Mouse (Mus musculus) neural tube, embryonic 14.5 days (tissue): Measurements from ENCODE around the gene Rp9. TPM values are rescaled to one million over a fixed set of nuclear protein-coding genes. Genes with fewer than 3 reads are reported as not detected.

Experiments
- ATAC-seq: fragments of 200-750 bp; cut with Nextera tagmentation; 2 replicates; pipeline ENCODE4 v1.8.0; 2017; ENCODE audit warnings: low read depth, mild to moderate bottlenecking, moderate TSS enrichment, moderate library complexity
- H3K27ac ChIP-seq: fragments of 300-500 bp; sonication (generic); 2 replicates; pipeline ENCODE4 v1.5.1; 2014; ENCODE audit warnings: low read depth, mild to moderate bottlenecking, control low read depth, low read length, moderate library complexity, mixed read lengths
- H3K27me3 ChIP-seq: fragments of 300-500 bp; sonication (generic); 2 replicates; pipeline ENCODE4 v1.6.1; 2014; ENCODE audit warnings: low read length; ENCODE audit not compliant: control insufficient read depth, insufficient read depth
- H3K36me3 ChIP-seq: fragments of 300-500 bp; sonication (generic); 2 replicates; pipeline ENCODE4 v1.6.1; 2014; ENCODE audit warnings: low read length, mixed read lengths; ENCODE audit not compliant: control insufficient read depth, insufficient read depth
- H3K4me1 ChIP-seq: fragments of 300-500 bp; sonication (generic); 2 replicates; pipeline ENCODE4 v1.6.1; 2014; ENCODE audit warnings: low read length; ENCODE audit not compliant: control insufficient read depth, insufficient read depth
- H3K4me2 ChIP-seq: fragments of 300-500 bp; sonication (generic); 2 replicates; pipeline ENCODE4 v1.6.1; 2014; ENCODE audit warnings: mild to moderate bottlenecking, low read depth, low read length, control low read depth
- H3K4me3 ChIP-seq: fragments of 300-500 bp; sonication (generic); 2 replicates; pipeline ENCODE4 v1.5.1; 2014; ENCODE audit warnings: low read depth, low read length, control low read depth, mixed read lengths
- H3K9ac ChIP-seq: fragments of 300-500 bp; sonication (generic); replicated peaks from 2 replicates; pipeline ENCODE4 v1.6.1; 2014; ENCODE audit warnings: low read depth, mild to moderate bottlenecking, control low read depth, low read length, mixed read lengths
- H3K9me3 ChIP-seq: fragments of 300-500 bp; sonication (generic); 2 replicates; pipeline ENCODE4 v1.6.1; 2016; ENCODE audit warnings: low read length; ENCODE audit not compliant: control insufficient read depth
- WGBS: fragments of 180-500 bp; shearing (Covaris S2); extraction: QIAGEN DNeasy Blood & Tissue Kit; methylation state at CpG from one replicate; pipeline ENCODE4 v1.1.7; 2014; 5-methylcytosine and 5-hydroxymethylcytosine counted together
- polyA plus RNA-seq: library from polyadenylated mRNA; unstranded; fragments of >200 nt; fragmentation: Nextera tagmentation; extraction: Ambion mirVana; gene quantifications from 2 replicates; pipeline ENCODE4 v1.2.1, GENCODE M21; 2014

Rp9 gene
- polyA plus RNA-seq, 1 experiment from 2014 or later, result 75.9 TPM

DNA sequence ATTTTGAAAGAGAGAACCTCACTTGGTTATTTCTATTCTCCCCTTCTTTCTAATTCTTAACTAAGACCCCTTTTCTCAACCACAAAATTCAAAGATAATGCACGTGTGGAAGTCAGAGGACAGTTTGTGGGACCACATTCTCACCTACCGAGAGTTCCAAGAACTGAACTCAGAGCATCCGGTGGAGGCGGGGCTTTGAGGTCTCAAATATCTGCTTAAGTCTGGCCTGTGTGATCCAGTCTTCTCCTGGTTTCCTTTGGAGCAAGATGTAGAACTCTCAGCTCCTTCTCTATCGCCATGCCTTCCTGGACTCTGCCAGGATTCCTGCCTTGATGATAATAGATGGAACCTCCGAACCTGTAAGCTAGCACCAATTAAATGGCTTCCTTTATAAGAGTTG is 67.5 kb downstream of the Rp9 start:
- Histone ChIP-seq H3K27ac (no peak overlapping the region), H3K36me3 (no peaks in the 10 kb centered on the region), H3K9me3 (no peaks in the 10 kb centered on the region), H3K27me3 (no peaks in the 10 kb centered on the region), H3K4me1 (no peaks in the 10 kb centered on the region), H3K4me2 (no peak overlapping the region), H3K9ac (no peak overlapping the region), H3K4me3 (no peak overlapping the region)
- 88% methylated on average over 6 of the region's 6 CpGs for WGBS
- no peak for ATAC-seq

DNA sequence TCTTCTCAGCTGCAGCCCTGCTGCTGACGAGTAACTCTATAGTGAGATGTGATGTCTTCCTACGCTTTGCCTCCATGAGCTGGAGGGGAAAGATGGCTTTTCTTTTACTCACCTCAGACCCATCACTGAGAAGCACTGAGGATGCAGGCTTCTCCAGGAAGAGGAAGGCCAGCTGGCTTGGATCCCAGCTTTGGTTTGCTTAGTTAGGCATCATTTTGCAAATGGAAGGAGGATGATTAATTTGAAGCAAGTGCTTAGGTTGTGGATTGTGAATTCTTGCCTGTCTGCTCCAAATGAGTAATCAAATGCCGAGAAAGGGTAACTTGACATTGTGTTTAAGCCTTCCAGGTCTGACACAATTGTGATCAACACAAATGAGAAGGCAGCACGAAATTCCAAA is 70.5 kb downstream of the Rp9 start:
- Histone ChIP-seq H3K9ac (no peak overlapping the region), H3K27me3 (no peaks in the 10 kb centered on the region), H3K4me3 (no peak overlapping the region), H3K36me3 (no peaks in the 10 kb centered on the region), H3K9me3 (no peaks in the 10 kb centered on the region), H3K4me2 (no peak overlapping the region), H3K4me1 (no peaks in the 10 kb centered on the region), H3K27ac (no peak overlapping the region)
- ATAC-seq, result no peak
- WGBS, result 84% methylated on average over 4 of the region's 4 CpGs

DNA sequence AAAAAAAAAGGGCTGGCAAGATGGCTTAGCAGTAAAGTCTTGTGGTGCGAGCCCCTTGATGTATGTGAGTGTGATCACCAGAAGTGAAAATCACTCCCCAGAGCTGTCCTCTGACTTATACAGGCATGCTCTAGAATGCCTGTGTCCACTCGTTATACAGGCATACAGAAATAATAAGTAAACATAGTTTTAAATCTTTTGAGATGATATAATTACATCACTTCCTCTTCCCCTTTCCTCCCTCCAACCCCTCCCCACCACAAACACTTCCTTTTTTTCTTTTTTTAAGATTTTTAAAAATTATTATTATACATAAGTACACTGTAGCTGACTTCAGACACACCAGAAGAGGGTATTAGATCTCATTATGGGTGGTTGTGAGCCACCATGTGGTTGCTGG is 74.8 kb downstream of the Rp9 start:
- Histone ChIP-seq H3K27me3 (no peaks in the 10 kb centered on the region), H3K9me3 (no peaks in the 10 kb centered on the region), H3K27ac (no peak overlapping the region), H3K4me1 (no peaks in the 10 kb centered on the region), H3K4me2 (no peak overlapping the region), H3K36me3 (no peaks in the 10 kb centered on the region), H3K4me3 (no peak overlapping the region), H3K9ac (no peak overlapping the region)
- WGBS, result 92% methylated on average over 2 of the region's 2 CpGs
- ATAC-seq, result no peak

DNA sequence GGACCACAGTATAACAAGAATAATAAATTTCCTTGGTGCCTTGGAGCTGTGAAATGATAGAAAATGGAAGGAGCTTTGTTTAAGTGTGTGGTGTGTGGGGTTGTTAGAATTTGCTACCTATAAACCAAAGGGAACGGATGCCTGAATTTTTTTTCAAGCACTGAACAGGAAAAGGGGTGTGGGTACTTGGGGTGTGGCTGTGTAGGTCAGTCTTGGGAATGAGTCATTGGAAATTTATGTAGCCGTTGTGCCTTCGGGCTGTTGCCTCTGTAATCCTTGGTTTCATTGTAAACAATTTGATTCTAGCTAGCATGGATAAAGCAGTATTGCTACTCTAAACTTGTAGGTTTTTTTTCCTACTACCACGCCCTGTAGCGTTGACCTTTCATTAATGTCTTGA is 79.2 kb downstream of the Rp9 start:
- H3K9ac ChIP-seq, result no peak overlapping the region
- H3K9me3 ChIP-seq, result no peaks in the 10 kb centered on the region
- no peak overlapping the region for H3K4me3 ChIP-seq
- H3K36me3 ChIP-seq, result no peaks in the 10 kb centered on the region
- H3K4me1 ChIP-seq, result 0 out of 2 replicates have a peak, but pooled peaks cover 7% of the 10 kb centered on the region
- WGBS, result 93% methylated on average over 5 of the region's 5 CpGs
- no peak for ATAC-seq
- no peak overlapping the region for H3K4me2 ChIP-seq
- no peaks in the 10 kb centered on the region for H3K27me3 ChIP-seq
- H3K27ac ChIP-seq, result no peak overlapping the region

DNA sequence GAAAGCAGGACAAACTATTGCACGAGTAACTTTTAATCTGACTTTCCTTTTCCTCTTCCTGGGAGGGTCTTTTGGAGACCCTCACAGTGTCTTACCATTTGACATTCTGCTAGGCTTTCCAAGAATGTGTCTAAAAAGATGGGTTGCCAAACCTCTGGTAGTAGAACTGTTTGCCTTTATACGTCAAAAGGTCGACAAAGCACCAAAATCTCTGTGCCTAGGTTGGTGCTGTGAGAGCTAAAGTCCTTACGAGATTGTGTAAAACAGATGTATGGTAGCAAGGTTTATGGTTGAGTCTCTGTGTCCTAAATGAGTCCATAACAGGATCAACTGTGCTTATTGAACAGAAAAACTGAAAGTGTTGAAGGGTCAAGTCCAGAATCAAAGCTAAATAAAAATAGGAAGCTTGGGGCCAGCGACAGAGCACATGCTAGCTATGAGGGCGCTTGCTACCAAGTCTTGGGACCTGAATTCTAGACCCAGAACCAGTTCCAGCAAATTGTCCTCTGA is 79.8 kb downstream of the Rp9 start:
- Histone ChIP-seq H3K9me3 (no peaks in the 10 kb centered on the region), H3K36me3 (no peaks in the 10 kb centered on the region), H3K4me3 (peak overlapping the region; percentile 63), H3K4me2 (peak overlapping the region; percentile 62), H3K27me3 (no peaks in the 10 kb centered on the region), H3K9ac (peak overlapping the region; percentile 82), H3K27ac (no peak overlapping the region), H3K4me1 (0 out of 2 replicates have a peak, but pooled peaks cover 7% of the 10 kb centered on the region)
- 66% methylated on average over 6 of the region's 6 CpGs for WGBS
- no peak for ATAC-seq

DNA sequence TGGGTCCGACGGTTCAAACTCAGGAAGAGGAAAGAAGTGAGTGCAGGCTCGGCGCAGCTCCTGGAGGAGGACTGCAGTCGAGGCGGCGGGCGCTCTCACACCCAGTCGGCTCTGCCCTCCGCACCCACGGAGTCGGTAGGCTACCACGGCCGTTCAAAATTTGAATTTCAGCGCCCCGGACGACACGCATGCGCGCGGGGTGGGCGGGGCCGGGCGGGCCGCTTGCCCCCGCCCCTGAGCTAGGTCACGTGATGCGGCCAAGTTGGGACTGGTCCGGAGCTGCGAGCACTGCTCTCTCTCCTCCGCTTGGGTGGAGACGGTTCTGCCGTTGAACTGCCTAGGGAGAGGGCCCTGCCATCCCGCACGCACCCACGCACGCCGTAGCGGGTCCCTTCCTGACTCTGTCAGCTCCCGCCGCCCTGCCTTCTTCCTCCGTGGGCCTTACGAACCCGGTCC is 80.5 kb downstream of the Rp9 start, which contains the start of gene Anln:
Anln (minus strand) TSS at position 168 of the 456 bp plus-strand sequence.
- Histone ChIP-seq H3K4me2 (peak within 1 kb of the TSS; percentile 62), H3K27me3 (no peaks in the 10 kb centered on the region), H3K9me3 (no peaks in the 10 kb centered on the region), H3K4me1 (0 out of 2 replicates have a peak, but pooled peaks cover 7% of the 10 kb centered on the region), H3K27ac (peak within 1 kb of the TSS; percentile 74), H3K36me3 (no peaks in the 10 kb centered on the region), H3K4me3 (peak within 1 kb of the TSS; percentile 63), H3K9ac (peak within 1 kb of the TSS; percentile 82)
- under 1% methylated on average over 44 of the region's 44 CpGs for WGBS
- peak; percentile 96 for ATAC-seq

DNA sequence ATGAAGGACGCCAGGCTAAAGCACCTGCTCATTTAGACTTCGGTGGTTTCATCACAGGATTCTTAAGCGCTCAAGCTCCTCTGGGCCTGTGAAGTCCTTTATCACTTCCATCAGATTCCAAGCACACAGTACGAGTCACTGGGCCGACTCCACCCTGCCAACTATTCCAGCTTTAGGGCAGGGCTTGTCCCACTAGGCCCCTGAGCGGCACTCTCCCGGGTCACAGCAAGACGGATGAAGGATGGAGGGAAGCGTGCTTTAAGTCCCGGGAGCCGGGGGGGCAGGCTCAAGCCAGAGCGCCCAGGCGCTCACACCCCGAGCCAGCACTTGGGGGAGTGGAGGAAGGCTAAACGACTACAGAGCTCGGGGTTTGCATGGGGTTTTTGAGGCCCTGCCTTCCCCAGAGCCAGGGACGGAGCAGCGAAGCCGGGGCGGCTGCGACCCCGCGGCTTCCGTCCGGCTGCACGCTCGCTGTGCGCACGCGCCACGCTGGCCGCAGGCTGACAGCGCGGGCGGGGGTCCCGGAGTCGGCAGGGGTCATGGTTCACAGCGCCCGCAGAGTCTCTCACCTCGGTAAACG is 81.1 kb downstream of the Rp9 start:
- H3K9me3 ChIP-seq, result no peaks in the 10 kb centered on the region
- peak; percentile 83 for ATAC-seq
- no peaks in the 10 kb centered on the region for H3K27me3 ChIP-seq
- H3K4me2 ChIP-seq, result peak overlapping the region; percentile 62
- under 1% methylated on average over 41 of the region's 41 CpGs for WGBS
- H3K4me3 ChIP-seq, result peak overlapping the region; percentile 63
- H3K36me3 ChIP-seq, result no peaks in the 10 kb centered on the region
- 0 out of 2 replicates have a peak, but pooled peaks cover 7% of the 10 kb centered on the region for H3K4me1 ChIP-seq
- H3K27ac ChIP-seq, result peak overlapping the region; percentile 48; the same call in 1 of the 2 replicates
- peak overlapping the region; percentile 61 for H3K9ac ChIP-seq

DNA sequence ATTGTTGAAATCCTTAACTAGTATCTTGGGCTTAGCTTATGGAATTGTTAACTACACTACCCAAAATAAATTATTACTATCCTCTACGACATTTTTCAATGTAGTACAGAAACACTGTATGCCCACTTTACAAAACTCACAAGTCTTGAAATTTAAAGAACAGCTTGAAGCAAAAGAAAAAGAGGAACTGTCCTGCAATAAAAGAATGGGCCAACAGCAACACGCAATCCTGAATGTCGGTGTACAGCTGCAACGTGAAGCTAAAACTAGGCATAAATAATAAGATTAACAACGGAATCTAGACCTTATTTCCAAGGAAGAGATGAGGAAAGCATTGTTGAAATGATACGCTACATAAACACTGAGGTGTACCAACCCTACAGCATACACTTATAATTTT is 81.6 kb downstream of the Rp9 start:
- H3K4me3 ChIP-seq, result peak overlapping the region; percentile 63; the same call in 1 of the 2 replicates
- ATAC-seq, result no peak
- WGBS, result 22% methylated on average over 6 of the region's 6 CpGs
- H3K9ac ChIP-seq, result no peak overlapping the region; the same call in 1 of the 2 replicates
- no peaks in the 10 kb centered on the region for H3K27me3 ChIP-seq
- no peaks in the 10 kb centered on the region for H3K9me3 ChIP-seq
- peak overlapping the region; percentile 62 for H3K4me2 ChIP-seq
- 0 out of 2 replicates have a peak, but pooled peaks cover 7% of the 10 kb centered on the region for H3K4me1 ChIP-seq
- H3K27ac ChIP-seq, result no peak overlapping the region
- H3K36me3 ChIP-seq, result no peaks in the 10 kb centered on the region

DNA sequence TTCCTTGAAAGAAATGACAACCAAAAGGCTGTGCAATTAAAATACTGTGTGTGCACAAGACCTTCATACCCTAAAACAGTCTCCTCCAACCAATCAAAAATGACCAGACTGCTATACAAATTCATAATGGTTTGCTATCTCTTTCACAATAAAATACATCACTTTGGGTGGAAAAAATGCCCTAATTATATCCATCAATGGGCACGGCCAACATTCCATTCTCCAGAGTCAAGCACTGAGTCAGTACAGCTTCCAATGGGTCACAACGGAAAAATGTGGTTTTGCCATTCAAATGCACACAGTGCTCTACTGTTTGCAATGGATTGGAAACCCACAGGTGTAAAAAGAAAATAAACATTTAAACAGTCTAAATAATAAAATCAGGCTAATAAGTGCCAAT is 83.7 kb downstream of the Rp9 start:
- no peaks in the 10 kb centered on the region for H3K9me3 ChIP-seq
- ATAC-seq, result no peak
- no peak overlapping the region for H3K27ac ChIP-seq
- H3K27me3 ChIP-seq, result no peaks in the 10 kb centered on the region
- H3K4me1 ChIP-seq, result 0 out of 2 replicates have a peak, but pooled peaks cover 7% of the 10 kb centered on the region
- no peaks in the 10 kb centered on the region for H3K36me3 ChIP-seq
- H3K4me3 ChIP-seq, result no peak overlapping the region
- H3K9ac ChIP-seq, result no peak overlapping the region
- H3K4me2 ChIP-seq, result no peak overlapping the region
- WGBS, result 66% methylated on average over 2 of the region's 2 CpGs
